ENCODE assay signal across 51 mouse cellular contexts in genomic region chr7:140180692-140181091, GRCm38 (mm10). TPM values are rescaled to one million over a fixed set of nuclear protein-coding genes. Genes with fewer than 3 reads are reported as not detected.
"Had no signal": no experiment of that assay in that cellular context is flagged by ENCODE, and none has a peak within 500 bp of the region (broad histone marks: within the 10 kb centered on the region; RNA-seq: fewer than 3 reads in every experiment).

No protein-coding gene starts in this region.

- H3K36me3 ChIP-seq: heart, embryonic 10.5 days; heart, embryonic 12.5 days; heart, embryonic 13.5 days; heart, embryonic 15.5 days; hindbrain, embryonic 10.5 days; hindbrain, embryonic 12.5 days; hindbrain, embryonic 13.5 days; hindbrain, embryonic 15.5 days; intestine, embryonic 15.5 days; kidney, embryonic 15.5 days had no signal

- H3K4me3 ChIP-seq: heart, embryonic 10.5 days; heart, embryonic 12.5 days; heart, embryonic 13.5 days; heart, embryonic 15.5 days; hindbrain, embryonic 10.5 days; hindbrain, embryonic 12.5 days; hindbrain, embryonic 13.5 days; hindbrain, embryonic 15.5 days; intestine, embryonic 15.5 days; kidney, embryonic 15.5 days; left cerebral cortex, adult 2 months had no signal

- DNase-seq: heart, postnatal 10 days; heart, postnatal 14 days; heart, postnatal 36 days; heart, postnatal 4 days; kidney, adult 11 months; kidney, adult 18-20 months; kidney, adult 2 months; kidney, adult 8-10 months; kidney, adult 9 months; kidney, postnatal 10 days; kidney, postnatal 14 days; kidney, postnatal 25 days; kidney, postnatal 36 days; kidney, postnatal 4 days; layer of hippocampus, adult 9-11 months; layer of hippocampus, postnatal 36 days had no signal

- H3K27ac ChIP-seq: heart, embryonic 10.5 days; heart, embryonic 13.5 days; heart, embryonic 15.5 days; hindbrain, embryonic 10.5 days; hindbrain, embryonic 12.5 days; hindbrain, embryonic 13.5 days; hindbrain, embryonic 14.5 days; hindbrain, embryonic 15.5 days; hindbrain, postnatal 0 days; intestine, embryonic 15.5 days; kidney, embryonic 15.5 days; kidney, postnatal 0 days; left cerebral cortex, adult 2 months had no signal

- H3K27me3 ChIP-seq: heart, embryonic 12.5 days; hindbrain, embryonic 12.5 days; hindbrain, embryonic 13.5 days; hindbrain, embryonic 15.5 days; intestine, embryonic 15.5 days had no signal

- H3K9ac ChIP-seq: heart, embryonic 12.5 days; heart, embryonic 13.5 days; heart, embryonic 15.5 days; hindbrain, embryonic 12.5 days; hindbrain, embryonic 13.5 days; hindbrain, embryonic 14.5 days; hindbrain, embryonic 15.5 days; intestine, embryonic 15.5 days; kidney, embryonic 15.5 days had no signal

- H3K9me3 ChIP-seq: heart, embryonic 10.5 days; heart, embryonic 12.5 days; heart, embryonic 13.5 days; heart, embryonic 15.5 days; hindbrain, embryonic 10.5 days; hindbrain, embryonic 12.5 days; hindbrain, embryonic 13.5 days; hindbrain, embryonic 15.5 days; intestine, embryonic 15.5 days; kidney, embryonic 15.5 days had no signal

- H3K4me1 ChIP-seq: heart, embryonic 10.5 days; heart, embryonic 12.5 days; heart, embryonic 13.5 days; heart, embryonic 15.5 days; hindbrain, embryonic 10.5 days; hindbrain, embryonic 12.5 days; hindbrain, embryonic 13.5 days; hindbrain, embryonic 15.5 days; intestine, embryonic 15.5 days; kidney, embryonic 15.5 days had no signal

- H3K4me2 ChIP-seq: heart, embryonic 11.5 days; heart, embryonic 12.5 days; heart, embryonic 13.5 days; heart, embryonic 15.5 days; hindbrain, embryonic 12.5 days; hindbrain, embryonic 13.5 days; hindbrain, embryonic 14.5 days; hindbrain, embryonic 15.5 days; intestine, embryonic 15.5 days; kidney, embryonic 15.5 days had no signal

RNA-seq across cellular contexts. Expression of gene Olfr523, which starts 7.7 kb away (rescaled TPM):
- total RNA-seq: heart, postnatal 10 days; heart, postnatal 14 days; heart, postnatal 25 days; heart, postnatal 36 days; heart, postnatal 4 days; hematopoietic stem cell, adult 5-6 weeks; hindbrain, postnatal 0 days; layer of hippocampus, postnatal 10 days; left cerebral cortex, adult 18-20 months had no signal
- polyA plus RNA-seq: heart, embryonic 10.5 days; heart, embryonic 11.5 days; heart, embryonic 12.5 days; heart, embryonic 13.5 days; heart, embryonic 14.5 days; heart, embryonic 15.5 days; heart, embryonic 16.5 days; heart, postnatal 0 days; hindbrain, embryonic 10.5 days; hindbrain, embryonic 11.5 days; hindbrain, embryonic 12.5 days; hindbrain, embryonic 13.5 days; hindbrain, embryonic 14.5 days; hindbrain, embryonic 15.5 days; hindbrain, embryonic 16.5 days; hindbrain, postnatal 0 days; inflammation-experienced regulatory T-cells, adult 6 months; intestine, embryonic 14.5 days; intestine, embryonic 15.5 days; intestine, embryonic 16.5 days; intestine, postnatal 0 days; kidney, embryonic 14.5 days; kidney, embryonic 15.5 days; kidney, embryonic 16.5 days; kidney, postnatal 0 days; large intestine, adult 2 months had no signal

RNA-seq across cellular contexts. Expression of gene Olfr522, which starts 16.1 kb away (rescaled TPM):
- total RNA-seq: heart, postnatal 10 days; heart, postnatal 14 days; heart, postnatal 25 days; heart, postnatal 36 days; heart, postnatal 4 days; hematopoietic stem cell, adult 5-6 weeks; hindbrain, postnatal 0 days; layer of hippocampus, adult 18-20 months; layer of hippocampus, adult 8-10 months; layer of hippocampus, postnatal 10 days; layer of hippocampus, postnatal 14 days; layer of hippocampus, postnatal 36 days; left cerebral cortex, adult 18-20 months; left cerebral cortex, adult 2 months; left cerebral cortex, adult 8-10 months had no signal
- polyA plus RNA-seq: heart, embryonic 10.5 days; heart, embryonic 11.5 days; heart, embryonic 12.5 days; heart, embryonic 13.5 days; heart, embryonic 14.5 days; heart, embryonic 15.5 days; heart, embryonic 16.5 days; heart, postnatal 0 days; hindbrain, embryonic 10.5 days; hindbrain, embryonic 11.5 days; hindbrain, embryonic 12.5 days; hindbrain, embryonic 13.5 days; hindbrain, embryonic 14.5 days; hindbrain, embryonic 15.5 days; hindbrain, embryonic 16.5 days; hindbrain, postnatal 0 days; intestine, embryonic 14.5 days; intestine, embryonic 15.5 days; intestine, embryonic 16.5 days; intestine, postnatal 0 days; kidney, adult 2 months; kidney, embryonic 14.5 days; kidney, embryonic 15.5 days; kidney, embryonic 16.5 days; kidney, postnatal 0 days; large intestine, adult 2 months had no signal

RNA-seq across cellular contexts. Expression of gene Olfr524, which starts 25.1 kb away (rescaled TPM):
- total RNA-seq: heart, postnatal 10 days; heart, postnatal 14 days; heart, postnatal 25 days; heart, postnatal 36 days; heart, postnatal 4 days; hematopoietic stem cell, adult 5-6 weeks; hindbrain, postnatal 0 days; layer of hippocampus, adult 18-20 months; layer of hippocampus, adult 8-10 months; layer of hippocampus, postnatal 10 days; layer of hippocampus, postnatal 14 days; layer of hippocampus, postnatal 36 days; left cerebral cortex, adult 18-20 months; left cerebral cortex, adult 2 months; left cerebral cortex, adult 8-10 months had no signal
- polyA plus RNA-seq: heart, embryonic 10.5 days; heart, embryonic 11.5 days; heart, embryonic 12.5 days; heart, embryonic 13.5 days; heart, embryonic 14.5 days; heart, postnatal 0 days; hindbrain, embryonic 10.5 days; hindbrain, embryonic 11.5 days; hindbrain, embryonic 12.5 days; hindbrain, embryonic 13.5 days; hindbrain, embryonic 14.5 days; hindbrain, embryonic 15.5 days; hindbrain, embryonic 16.5 days; hindbrain, postnatal 0 days; intestine, embryonic 14.5 days; intestine, embryonic 15.5 days; intestine, embryonic 16.5 days; intestine, postnatal 0 days; kidney, adult 2 months; kidney, embryonic 14.5 days; kidney, embryonic 15.5 days; kidney, embryonic 16.5 days; kidney, postnatal 0 days had no signal

RNA-seq across cellular contexts. Expression of gene Sprn, which starts 26.0 kb away (rescaled TPM):
- total RNA-seq: hematopoietic stem cell, adult 5-6 weeks had no signal
- polyA plus RNA-seq: heart, embryonic 13.5 days; inflammation-experienced regulatory T-cells, adult 6 months had no signal

RNA-seq across cellular contexts. Expression of gene Cd163l1, which starts 37.4 kb away (rescaled TPM):
- total RNA-seq: heart, postnatal 10 days; heart, postnatal 14 days; heart, postnatal 25 days; heart, postnatal 36 days; hematopoietic stem cell, adult 5-6 weeks; hindbrain, postnatal 0 days; left cerebral cortex, adult 18-20 months had no signal
- polyA plus RNA-seq: heart, embryonic 10.5 days; heart, embryonic 11.5 days; heart, embryonic 12.5 days; heart, embryonic 14.5 days; heart, postnatal 0 days; hindbrain, embryonic 10.5 days; hindbrain, embryonic 11.5 days; hindbrain, embryonic 12.5 days; hindbrain, embryonic 13.5 days; hindbrain, embryonic 14.5 days; hindbrain, embryonic 16.5 days; hindbrain, postnatal 0 days; intestine, embryonic 14.5 days; kidney, embryonic 14.5 days; kidney, embryonic 15.5 days had no signal
